Mouse (Mus musculus) MEL (cell line): ENCODE results near the gene Kcmf1. TPM values are rescaled to one million over a fixed set of nuclear protein-coding genes. Genes with fewer than 3 reads are reported as not detected.

Experiments
- DNase-seq: peaks from one replicate; pipeline ENCODE4 v3.0.0; 2011; ENCODE audit warnings: low read depth, low spot score
- H3K27ac ChIP-seq: 2 replicates; pipeline ENCODE4 v1.5.1; 2012; ENCODE audit warnings: low read depth, mild to moderate bottlenecking, control low read depth, low read length, moderate library complexity; ENCODE audit not compliant: control insufficient read depth
- H3K27me3 ChIP-seq, 2 experiments: fragments of 150-350 bp in 1 of 2; sonication (generic) in 1 of 2; 2 replicates each; pipeline ENCODE4 v1.6.1; 2012; ENCODE audit warnings: low read length in 2 of 2, mild to moderate bottlenecking in 2 of 2, improper control_type of control experiment in 1 of 2, moderate library complexity in 1 of 2; ENCODE audit not compliant: insufficient read depth in 2 of 2, control insufficient read depth in 1 of 2
- H3K36me3 ChIP-seq, 2 experiments: 2 replicates each; pipeline ENCODE4 v1.6.1; 2012 to 2014; ENCODE audit warnings: low read length in 2 of 2, improper control_type of control experiment in 1 of 2, inconsistent platforms in 1 of 2, mild to moderate bottlenecking in 1 of 2; ENCODE audit not compliant: insufficient read depth in 2 of 2, control insufficient read depth in 1 of 2
- H3K4me1 ChIP-seq, 2 experiments: fragments of 150-350 bp in 1 of 2; sonication (generic) in 1 of 2; 2 replicates each; pipeline ENCODE4 v1.6.1; 2012; ENCODE audit warnings: low read length in 2 of 2, improper control_type of control experiment in 1 of 2, mild to moderate bottlenecking in 1 of 2; ENCODE audit not compliant: insufficient read depth in 2 of 2, control insufficient read depth in 1 of 2
- H3K4me3 ChIP-seq, 2 experiments: fragments of 150-350 bp in 1 of 2; sonication (generic) in 1 of 2; 2 replicates each; pipeline ENCODE4 v1.5.1; 2012; ENCODE audit warnings: low read depth in 2 of 2, low read length in 2 of 2, mild to moderate bottlenecking in 2 of 2, moderate library complexity in 2 of 2, control low read depth in 1 of 2, improper control_type of control experiment in 1 of 2; ENCODE audit not compliant: control insufficient read depth in 1 of 2, insufficient read depth in 1 of 2
- H3K79me2 ChIP-seq: 2 replicates; pipeline ENCODE4 v1.6.1; 2012; ENCODE audit warnings: mild to moderate bottlenecking, low read length, moderate library complexity; ENCODE audit not compliant: control insufficient read depth, poor library complexity, insufficient read depth
- H3K9ac ChIP-seq: 2 replicates; pipeline ENCODE4 v1.6.1; 2012; ENCODE audit warnings: low read depth, mild to moderate bottlenecking, control low read depth, low read length, moderate library complexity; ENCODE audit not compliant: control insufficient read depth, poor library complexity, severe bottlenecking
- H3K9me3 ChIP-seq: fragments of 150-350 bp; sonication (generic); replicated peaks from 2 replicates; pipeline ENCODE4 v1.6.1; 2012; ENCODE audit warnings: mild to moderate bottlenecking, low read length, improper control_type of control experiment, moderate library complexity; ENCODE audit not compliant: insufficient read depth
- BHLHE40 ChIP-seq: IDR thresholded peaks from 2 replicates; pipeline ENCODE4 v1.6.1; 2012; ENCODE audit warnings: low read depth, mild to moderate bottlenecking, inconsistent platforms, low read length, improper control_type of control experiment, borderline replicate concordance
- CHD1 ChIP-seq: IDR thresholded peaks from 2 replicates; pipeline ENCODE4 v1.6.1; 2012; ENCODE audit warnings: low read depth, mild to moderate bottlenecking, inconsistent platforms, low read length, improper control_type of control experiment
- E2F4 ChIP-seq: IDR thresholded peaks from 2 replicates; pipeline ENCODE4 v1.6.1; 2011; ENCODE audit warnings: low read depth, low read length, improper control_type of control experiment, borderline replicate concordance
- ELF1 ChIP-seq: IDR thresholded peaks from 2 replicates; pipeline ENCODE4 v1.6.1; 2014; ENCODE audit warnings: low read depth, mild to moderate bottlenecking, inconsistent platforms, low read length, improper control_type of control experiment, moderate library complexity
- ETS1 ChIP-seq: IDR thresholded peaks from 2 replicates; pipeline ENCODE4 v1.6.1; 2012; ENCODE audit warnings: low read depth, mild to moderate bottlenecking, inconsistent platforms, low read length, improper control_type of control experiment, moderate library complexity
- JUND ChIP-seq: IDR thresholded peaks from 2 replicates; pipeline ENCODE4 v1.6.1; 2011; ENCODE audit warnings: low read depth, mild to moderate bottlenecking, improper control_type of control experiment, low read length
- KAT2A ChIP-seq: conservative IDR thresholded peaks from 2 replicates; pipeline ENCODE4 v1.6.1; 2012; ENCODE audit warnings: low read depth, low read length, improper control_type of control experiment, inconsistent platforms
- MAFK ChIP-seq: IDR thresholded peaks from 2 replicates; pipeline ENCODE4 v1.6.1; 2011; ENCODE audit warnings: low read depth, mild to moderate bottlenecking, low read length, improper control_type of control experiment, borderline replicate concordance
- MAX ChIP-seq: IDR thresholded peaks from 2 replicates; pipeline ENCODE4 v1.6.1; 2011; ENCODE audit warnings: low read length, improper control_type of control experiment
- MAZ ChIP-seq: IDR thresholded peaks from 2 replicates; pipeline ENCODE4 v1.6.1; 2012; ENCODE audit warnings: low read depth, mild to moderate bottlenecking, inconsistent platforms, low read length, improper control_type of control experiment
- MEF2A ChIP-seq: IDR thresholded peaks from 2 replicates; pipeline ENCODE4 v1.6.1; 2014; ENCODE audit warnings: low read depth, mild to moderate bottlenecking, inconsistent platforms, low read length, improper control_type of control experiment; ENCODE audit not compliant: poor library complexity, insufficient replicate concordance, severe bottlenecking; ENCODE audit errors: extremely low read depth
- MYB ChIP-seq: IDR thresholded peaks from 2 replicates; pipeline ENCODE4 v1.6.1; 2011; ENCODE audit warnings: mild to moderate bottlenecking, low read depth, low read length, improper control_type of control experiment
- MYC ChIP-seq: IDR thresholded peaks from 2 replicates; pipeline ENCODE4 v1.6.1; 2011; ENCODE audit warnings: low read depth, mild to moderate bottlenecking, low read length, improper control_type of control experiment, moderate library complexity
- NRF1 ChIP-seq: IDR thresholded peaks from 2 replicates; pipeline ENCODE4 v1.6.1; 2014; ENCODE audit warnings: low read depth, mild to moderate bottlenecking, inconsistent platforms, low read length, improper control_type of control experiment, moderate library complexity; ENCODE audit not compliant: poor library complexity, insufficient read depth, severe bottlenecking
- RCOR1 ChIP-seq: IDR thresholded peaks from 2 replicates; pipeline ENCODE4 v1.6.1; 2012; ENCODE audit warnings: low read depth, mild to moderate bottlenecking, inconsistent platforms, low read length, improper control_type of control experiment
- SIN3A ChIP-seq: IDR thresholded peaks from 2 replicates; pipeline ENCODE4 v1.6.1; 2012; ENCODE audit warnings: low read length, improper control_type of control experiment, inconsistent platforms
- SMC3 ChIP-seq: IDR thresholded peaks from 2 replicates; pipeline ENCODE4 v1.6.1; 2011; ENCODE audit warnings: low read depth, low read length, improper control_type of control experiment
- TAL1 ChIP-seq: IDR thresholded peaks from 2 replicates; pipeline ENCODE4 v1.6.1; 2012; ENCODE audit warnings: mild to moderate bottlenecking, inconsistent platforms, low read length, moderate library complexity, mixed read lengths
- TCF12 ChIP-seq: IDR thresholded peaks from 2 replicates; pipeline ENCODE4 v1.6.1; 2014; ENCODE audit warnings: low read depth, mild to moderate bottlenecking, inconsistent platforms, low read length, improper control_type of control experiment, moderate library complexity
- UBTF ChIP-seq: IDR thresholded peaks from 2 replicates; pipeline ENCODE4 v1.6.1; 2012; ENCODE audit warnings: low read depth, mild to moderate bottlenecking, inconsistent platforms, low read length, improper control_type of control experiment, moderate library complexity, borderline replicate concordance; ENCODE audit not compliant: insufficient read depth
- ZKSCAN1 ChIP-seq: IDR thresholded peaks from 2 replicates; pipeline ENCODE4 v1.6.1; 2012; ENCODE audit warnings: low read depth, mild to moderate bottlenecking, inconsistent platforms, low read length, improper control_type of control experiment, moderate library complexity
- polyA plus RNA-seq, 2 experiments: library from polyadenylated mRNA; stranded (reverse) in 1 of 2; unstranded in 1 of 2; fragments of >175 nt in 1 of 2; fragments of >200 nt in 1 of 2; gene quantifications; 2 replicates each; pipeline versions ENCODE4 v1.2.1 to v1.2.4; 2012; ENCODE audit warnings: low replicate concordance in 2 of 2, low read depth in 1 of 2; ENCODE audit not compliant: insufficient read length in 2 of 2, insufficient read depth in 1 of 2, missing spikeins in 1 of 2
- total RNA-seq: library from RNA; depleted of rRNA; stranded (reverse); fragments of 300-350 nt; gene quantifications from 2 replicates; pipeline ENCODE4 v1.2.3, GENCODE M21; 2012

Gene Kcmf1
- total and polyA plus RNA-seq, 3 experiments, result 77.0 to 195 (median 133) TPM

DNA sequence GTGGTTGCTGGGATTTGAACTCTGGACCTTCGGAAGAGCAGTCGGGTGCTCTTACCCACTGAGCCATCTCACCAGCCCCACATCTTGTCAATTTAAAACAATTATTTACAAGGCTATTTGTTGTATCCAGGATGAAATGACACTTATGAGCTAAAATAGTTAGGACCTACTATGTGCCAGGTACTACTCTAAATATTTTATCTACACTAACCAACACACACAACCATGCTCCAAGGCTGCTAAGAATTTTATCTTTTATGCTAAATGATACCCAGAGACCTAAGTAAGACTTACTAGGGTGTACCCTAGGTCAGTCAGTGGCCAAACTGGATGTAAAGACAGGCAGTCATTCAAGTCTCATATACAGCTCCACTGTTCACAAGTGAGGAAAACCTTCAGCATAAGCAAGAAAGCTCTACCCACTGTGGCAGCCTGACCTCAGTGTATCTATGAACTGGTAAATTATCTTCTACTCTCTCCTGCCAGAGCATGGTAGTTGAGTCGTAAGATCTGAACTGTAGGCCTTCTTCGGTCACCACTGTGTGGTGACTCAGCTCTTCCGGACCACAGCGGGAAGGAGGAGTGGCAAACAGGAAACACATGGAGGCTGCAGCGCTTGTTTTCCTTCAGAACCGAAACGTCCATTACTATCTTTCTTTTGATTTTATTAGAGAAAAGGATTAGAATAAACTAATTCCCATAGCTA, 18.7 kb downstream of the Kcmf1 start (continued):
- TF ChIP-seq TCF12, result no peak
- TF ChIP-seq ETS1, result peak; percentile 85
- no peak for TF ChIP-seq RCOR1
- TF ChIP-seq, all 39 proteins: peak for 14

GRCm38 (mm10) chr6:72876629-72877028, 23.1 kb downstream of the Kcmf1 start:
- no peak overlapping the region for H3K9ac ChIP-seq
- peaks cover 64% of the 10 kb centered on the region for H3K79me2 ChIP-seq
- no peak overlapping the region for H3K4me3 ChIP-seq
- H3K36me3 ChIP-seq, result peaks cover 0 to 11% of the 10 kb centered on the region in 2 experiments; a peak in 3 of 4 replicates
- no peaks in the 10 kb centered on the region for H3K27me3 ChIP-seq
- no peak for DNase-seq
- TF ChIP-seq KAT2A (no peak), BHLHE40 (peak; percentile 58; the same call in 1 of the 2 replicates)
- no peaks in the 10 kb centered on the region for H3K9me3 ChIP-seq
- no peak overlapping the region for H3K27ac ChIP-seq
- H3K4me1 ChIP-seq, result peaks cover 3 to 6% of the 10 kb centered on the region in 2 experiments

GRCm38 (mm10) chr6:72873338-72873737, 26.4 kb downstream of the Kcmf1 start:
- H3K27ac ChIP-seq, result no peak overlapping the region
- TF ChIP-seq E2F4 (no peak), SMC3 (no peak), UBTF (no peak), MAX (no peak)
- TF ChIP-seq, all 39 proteins: peak for 0
- Histone ChIP-seq H3K79me2 (peaks cover 64% of the 10 kb centered on the region), H3K36me3 (peaks cover 0 to 13% of the 10 kb centered on the region in 2 experiments), H3K27me3 (no peaks in the 10 kb centered on the region), H3K4me1 (peaks cover 10 to 11% of the 10 kb centered on the region in 2 experiments; a peak in 3 of 4 replicates), H3K9ac (no peak overlapping the region), H3K9me3 (no peaks in the 10 kb centered on the region), H3K4me3 (no peak overlapping the region)
- DNase-seq, result no peak

- H3K9ac ChIP-seq, result no peak overlapping the region
- DNase-seq, result no peak
- no peaks in the 10 kb centered on the region for H3K9me3 ChIP-seq
- peaks cover 0 to 13% of the 10 kb centered on the region in 2 experiments for H3K36me3 ChIP-seq
- H3K27ac ChIP-seq, result no peak overlapping the region
- no peak overlapping the region for H3K4me3 ChIP-seq
- H3K4me1 ChIP-seq, result peaks cover 10 to 11% of the 10 kb centered on the region in 2 experiments; a peak in 3 of 4 replicates
- peaks cover 65% of the 10 kb centered on the region for H3K79me2 ChIP-seq
- no peaks in the 10 kb centered on the region for H3K27me3 ChIP-seq
- TF ChIP-seq MYC (no peak), MEF2A (no peak), MAZ (no peak), KAT2A (no peak), MAFK (no peak), ZKSCAN1 (no peak), JUND (no peak), ELF1 (no peak), CHD1 (no peak), UBTF (no peak), E2F4 (no peak), SIN3A (no peak), TAL1 (no peak), RCOR1 (no peak), NRF1 (no peak), MYB (no peak)
Measured at GRCm38 (mm10) chr6:72872276-72872675, 27.5 kb downstream of the Kcmf1 start.
